Mouse (Mus musculus) small intestine, adult 2 months (tissue): ENCODE results near the gene Sipa1l3. TPM values are rescaled to one million over a fixed set of nuclear protein-coding genes. Genes with fewer than 3 reads are reported as not detected.

Experiments
- H3K27ac ChIP-seq: fragments of 200-500 bp; 2 replicates; pipeline ENCODE4 v1.5.1; 2012; ENCODE audit warnings: low read depth, low read length, control low read depth, inconsistent platforms; ENCODE audit not compliant: insufficient read depth
- H3K27me3 ChIP-seq: fragments of 200-500 bp; 2 replicates; pipeline ENCODE4 v1.6.1; 2012; ENCODE audit warnings: mild to moderate bottlenecking, moderate library complexity, low read length, inconsistent platforms; ENCODE audit not compliant: control insufficient read depth, insufficient read depth
- H3K36me3 ChIP-seq: fragments of 200-500 bp; 2 replicates; pipeline ENCODE4 v1.6.1; 2012; ENCODE audit warnings: mild to moderate bottlenecking, low read length, control low read depth, inconsistent platforms; ENCODE audit not compliant: control insufficient read depth, insufficient read depth
- H3K4me1 ChIP-seq: fragments of 200-500 bp; 2 replicates; pipeline ENCODE4 v1.6.1; 2012; ENCODE audit warnings: low read length, inconsistent platforms, mixed read lengths; ENCODE audit not compliant: control insufficient read depth, insufficient read depth, insufficient read length
- H3K4me3 ChIP-seq: fragments of 200-500 bp; 2 replicates; pipeline ENCODE4 v1.5.1; 2012; ENCODE audit warnings: low read depth, mild to moderate bottlenecking, control low read depth, inconsistent platforms, low read length, moderate library complexity
- CTCF ChIP-seq: fragments of 200-500 bp; IDR thresholded peaks from 2 replicates; pipeline ENCODE4 v1.5.1; 2012; ENCODE audit warnings: low read depth, mild to moderate bottlenecking, control low read depth, inconsistent platforms, low read length, moderate library complexity, mixed read lengths; ENCODE audit not compliant: insufficient replicate concordance, insufficient read length; ENCODE audit errors: extremely low read depth
- POLR2A ChIP-seq: fragments of 200-500 bp; IDR thresholded peaks from 2 replicates; pipeline ENCODE4 v1.6.1; 2012; ENCODE audit warnings: low read depth, mild to moderate bottlenecking, control low read depth, inconsistent platforms, low read length, moderate library complexity
- WGBS: fragments of 180-500 bp; shearing (Covaris S2); methylation state at CpG from one replicate; pipeline ENCODE4 v1.1.7; 2018; 5-methylcytosine and 5-hydroxymethylcytosine counted together
- polyA plus RNA-seq: library from polyadenylated mRNA; depleted of rRNA; stranded (reverse); fragments of >200 nt; gene quantifications from 2 replicates; pipeline ENCODE4 v1.2.3, GENCODE M21; 2012

The Sipa1l3 gene
- polyA plus RNA-seq, 1 experiment, result 192 TPM

GRCm38 (mm10) chr7:29319337-29320307 lies 198.8 kb downstream of the Sipa1l3 start:
- H3K36me3 ChIP-seq, result peaks cover 25% of the 10 kb centered on the region
- TF ChIP-seq CTCF (no peak), POLR2A (no peak)
- H3K27me3 ChIP-seq, result 0 out of 2 replicates have a peak, but pooled peaks cover 3% of the 10 kb centered on the region
- peaks cover 5% of the 10 kb centered on the region for H3K4me1 ChIP-seq
- no peak overlapping the region for H3K4me3 ChIP-seq
- 37% methylated on average over 19 of the region's 19 CpGs for WGBS
- no peak overlapping the region for H3K27ac ChIP-seq

DNA sequence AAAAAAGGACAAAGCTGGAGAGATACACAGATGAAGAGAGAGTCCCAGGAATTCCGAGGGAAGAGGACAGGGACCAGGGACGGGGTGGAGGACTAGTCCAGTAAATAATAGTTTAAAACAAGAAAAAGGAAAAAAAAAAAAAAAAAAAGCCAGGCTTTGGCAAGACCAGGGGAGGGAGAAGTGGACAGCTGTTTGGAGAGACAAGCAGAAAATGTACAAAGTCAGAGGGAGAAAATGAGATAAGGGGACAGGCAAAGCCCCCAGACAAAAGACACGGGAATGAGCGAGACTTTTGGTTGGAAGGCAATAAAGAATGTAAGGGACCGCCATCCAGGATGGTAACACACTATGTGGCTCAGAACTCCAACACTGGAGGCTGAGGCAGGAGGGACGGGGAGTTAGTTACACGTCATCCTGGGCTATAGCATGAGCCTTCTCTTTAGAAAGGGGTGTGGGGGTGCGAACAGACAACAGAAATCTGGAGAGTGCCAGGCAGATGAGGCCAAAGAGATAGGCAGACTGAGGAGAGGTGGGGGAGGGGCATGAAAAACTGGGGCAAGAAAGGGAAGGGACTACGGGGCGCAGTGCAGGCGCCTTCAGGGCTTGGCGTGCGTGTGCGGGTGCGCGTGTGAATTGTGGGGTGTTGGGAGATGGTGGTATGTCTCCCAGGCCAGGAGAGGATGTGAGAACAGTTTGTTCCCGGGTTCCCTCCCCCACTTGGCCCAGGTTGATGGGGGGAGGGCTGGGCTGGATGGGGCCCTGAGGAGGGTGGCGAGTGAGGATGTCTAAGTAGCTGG lies 200.1 kb downstream of the Sipa1l3 start:
- Histone ChIP-seq H3K36me3 (peaks cover 16% of the 10 kb centered on the region), H3K27ac (no peak overlapping the region), H3K4me3 (no peak overlapping the region), H3K4me1 (peaks cover 5% of the 10 kb centered on the region), H3K27me3 (0 out of 2 replicates have a peak, but pooled peaks cover 3% of the 10 kb centered on the region)
- 11% methylated on average over 18 of the region's 18 CpGs for WGBS
- TF ChIP-seq POLR2A (no peak), CTCF (no peak)

GRCm38 (mm10) chr7:29317558-29317957 lies 200.9 kb downstream of the Sipa1l3 start:
- H3K4me3 ChIP-seq, result no peak overlapping the region
- H3K27me3 ChIP-seq, result 0 out of 2 replicates have a peak, but pooled peaks cover 3% of the 10 kb centered on the region
- peaks cover 10% of the 10 kb centered on the region for H3K36me3 ChIP-seq
- TF ChIP-seq CTCF (no peak), POLR2A (no peak)
- H3K27ac ChIP-seq, result no peak overlapping the region
- 0% methylated on average over 2 of the region's 2 CpGs for WGBS
- peaks cover 5% of the 10 kb centered on the region for H3K4me1 ChIP-seq

- Histone ChIP-seq H3K27me3 (0 out of 2 replicates have a peak, but pooled peaks cover 3% of the 10 kb centered on the region), H3K4me1 (peaks cover 5% of the 10 kb centered on the region), H3K27ac (no peak overlapping the region), H3K36me3 (peaks cover 5% of the 10 kb centered on the region), H3K4me3 (no peak overlapping the region)
- WGBS, result 6% methylated on average over 10 of the region's 10 CpGs
- TF ChIP-seq POLR2A (no peak), CTCF (no peak)
These were observed 201.5 kb downstream of the Sipa1l3 start for GRCm38 (mm10) chr7:29316976-29317375.

GRCm38 (mm10) chr7:29316137-29316734 lies 202.2 kb downstream of the Sipa1l3 start:
- Histone ChIP-seq H3K36me3 (peaks cover 1% of the 10 kb centered on the region; the same call in 1 of the 2 replicates), H3K4me3 (no peak overlapping the region), H3K27me3 (0 out of 2 replicates have a peak, but pooled peaks cover 3% of the 10 kb centered on the region), H3K4me1 (peaks cover 5% of the 10 kb centered on the region), H3K27ac (no peak overlapping the region)
- TF ChIP-seq CTCF, result no peak
- no peak for TF ChIP-seq POLR2A
- 70% methylated on average over 17 of the region's 17 CpGs for WGBS

DNA sequence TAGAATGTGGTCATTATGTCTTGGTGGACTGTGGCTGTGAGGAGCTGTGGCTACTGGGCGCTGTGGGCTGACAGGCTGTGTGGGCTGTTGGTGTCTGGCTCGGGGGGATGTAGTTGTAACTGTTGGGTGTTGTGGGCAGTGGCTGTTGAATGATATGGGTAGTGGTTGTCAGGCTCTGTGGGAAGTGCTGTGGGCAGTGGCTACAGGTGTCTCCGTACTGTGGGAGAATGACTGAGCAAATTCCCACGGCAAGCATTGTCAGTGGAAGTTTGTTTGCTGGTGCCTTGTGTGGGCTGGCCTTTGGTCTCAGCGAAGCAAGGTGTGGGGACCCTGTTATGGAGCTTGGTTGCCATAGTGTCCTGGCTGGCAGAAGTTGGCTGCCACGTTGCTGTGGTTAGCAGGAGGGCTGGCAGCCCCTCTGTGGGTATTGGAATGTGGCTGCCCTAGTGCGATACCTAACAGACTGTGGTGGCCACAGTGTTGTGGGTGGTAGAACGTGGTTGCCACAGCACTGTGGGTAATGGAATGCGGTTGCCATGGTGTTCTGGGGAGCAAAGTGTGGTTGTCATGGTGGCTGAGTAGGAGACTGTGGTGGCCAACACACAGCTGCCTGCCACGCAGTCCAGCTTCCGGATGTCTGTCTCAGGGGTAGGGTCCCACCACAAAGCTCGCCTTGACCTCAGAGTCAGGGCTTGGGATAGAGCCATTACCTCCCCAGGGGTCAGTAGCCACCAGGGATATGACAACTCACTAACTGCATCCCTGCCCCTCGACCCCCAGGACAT lies 203.4 kb downstream of the Sipa1l3 start:
- Histone ChIP-seq H3K27ac (no peak overlapping the region), H3K4me1 (peaks cover 5% of the 10 kb centered on the region), H3K27me3 (peaks cover 3% of the 10 kb centered on the region; the same call in 1 of the 2 replicates), H3K4me3 (no peak overlapping the region), H3K36me3 (no peaks in the 10 kb centered on the region)
- WGBS, result 67% methylated on average over 13 of the region's 13 CpGs
- no peak for TF ChIP-seq CTCF
- TF ChIP-seq POLR2A, result no peak
